Mouse (Mus musculus) kidney, embryonic 14.5 days (tissue): Measurements from ENCODE around the gene Dip2c. TPM values are rescaled to one million over a fixed set of nuclear protein-coding genes. Genes with fewer than 3 reads are reported as not detected.
A peak's percentile ranks its signal among the peaks of the same experiment; 100 is the strongest.

Experiments used
- ATAC-seq: fragments of 200-750 bp; cut with Nextera tagmentation; 2 replicates; pipeline ENCODE4 v1.8.0; 2017; ENCODE audit warnings: moderate number of reproducible peaks, mild to moderate bottlenecking, moderate TSS enrichment, moderate library complexity; ENCODE audit not compliant: low FRiP score, low TSS enrichment
- H3K27ac ChIP-seq: fragments of 300-500 bp; sonication (generic); 2 replicates; pipeline ENCODE4 v1.5.1; 2014; ENCODE audit warnings: low read depth, mild to moderate bottlenecking, low read length, moderate library complexity, mixed read lengths
- H3K27me3 ChIP-seq: fragments of 300-500 bp; sonication (generic); 2 replicates; pipeline ENCODE4 v1.6.1; 2014; ENCODE audit warnings: mild to moderate bottlenecking, low read length; ENCODE audit not compliant: control insufficient read depth, insufficient read depth
- H3K36me3 ChIP-seq: fragments of 300-500 bp; sonication (generic); 2 replicates; pipeline ENCODE4 v1.6.1; 2014; ENCODE audit warnings: low read length, mixed read lengths; ENCODE audit not compliant: control insufficient read depth, insufficient read depth
- H3K4me1 ChIP-seq: fragments of 300-500 bp; sonication (generic); 2 replicates; pipeline ENCODE4 v1.6.1; 2014; ENCODE audit warnings: low read length, mixed read lengths; ENCODE audit not compliant: control insufficient read depth, insufficient read depth
- H3K4me2 ChIP-seq: fragments of 300-500 bp; sonication (generic); replicated peaks from 2 replicates; pipeline ENCODE4 v1.6.1; 2014; ENCODE audit warnings: low read depth, mild to moderate bottlenecking, low read length
- H3K4me3 ChIP-seq: fragments of 300-500 bp; sonication (generic); 2 replicates; pipeline ENCODE4 v1.5.1; 2014; ENCODE audit warnings: mild to moderate bottlenecking, low read length
- H3K9ac ChIP-seq: fragments of 300-500 bp; sonication (generic); 2 replicates; pipeline ENCODE4 v1.6.1; 2014; ENCODE audit warnings: low read depth, mild to moderate bottlenecking, low read length, moderate library complexity
- H3K9me3 ChIP-seq: fragments of 300-500 bp; sonication (generic); 2 replicates; pipeline ENCODE4 v1.6.1; 2016; ENCODE audit warnings: low read length; ENCODE audit not compliant: control insufficient read depth
- WGBS: fragments of 180-500 bp; shearing (Covaris S2); extraction: QIAGEN DNeasy Blood & Tissue Kit; methylation state at CpG from one replicate; pipeline ENCODE4 v1.1.7; 2014; 5-methylcytosine and 5-hydroxymethylcytosine counted together
- polyA plus RNA-seq: library from polyadenylated mRNA; unstranded; fragments of >200 nt; fragmentation: Nextera tagmentation; extraction: Ambion mirVana; gene quantifications from 2 replicates; pipeline ENCODE4 v1.2.1, GENCODE M21; 2014

Dip2c gene
- polyA plus RNA-seq, 1 experiment from 2014 or later: 7.3 TPM

- Histone ChIP-seq H3K4me2 (no peak overlapping the region), H3K27ac (no peak overlapping the region), H3K27me3 (no peaks in the 10 kb centered on the region), H3K9ac (no peak overlapping the region), H3K9me3 (no peaks in the 10 kb centered on the region), H3K4me3 (no peak overlapping the region), H3K4me1 (no peaks in the 10 kb centered on the region), H3K36me3 (no peaks in the 10 kb centered on the region; the same call in 1 of the 2 replicates)
- ATAC-seq: no peak
- 91% methylated on average over 2 of the region's 2 CpGs for WGBS
Measured at GRCm38 (mm10) chr13:9635951-9636350, 359.6 kb downstream of the Dip2c start.

DNA sequence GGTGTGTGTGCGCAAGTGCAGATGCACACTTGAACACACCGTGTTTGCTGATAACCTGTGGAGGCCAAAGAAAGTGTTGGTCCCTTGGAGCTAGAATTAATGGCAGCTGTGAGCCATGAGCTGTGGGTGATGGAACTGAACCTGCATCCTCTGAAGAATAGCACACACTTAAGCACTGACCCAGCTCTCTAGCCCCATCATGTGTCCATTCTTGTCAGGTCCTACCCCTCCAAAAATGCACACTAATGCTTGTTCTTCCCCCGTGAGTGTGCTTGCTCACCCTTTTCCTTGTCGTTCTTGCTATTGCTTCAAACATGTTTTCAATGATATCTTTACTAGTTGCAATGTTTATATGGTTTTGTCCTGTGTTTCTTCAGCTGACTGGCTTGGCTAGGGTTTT is 360.2 kb downstream of the Dip2c start:
- H3K27ac ChIP-seq: no peak overlapping the region
- H3K4me2 ChIP-seq: no peak overlapping the region
- H3K36me3 ChIP-seq: no peaks in the 10 kb centered on the region; the same call in 1 of the 2 replicates
- WGBS: 70% methylated on average over 4 of the region's 4 CpGs
- no peaks in the 10 kb centered on the region for H3K9me3 ChIP-seq
- no peaks in the 10 kb centered on the region for H3K27me3 ChIP-seq
- no peak overlapping the region for H3K9ac ChIP-seq
- no peak overlapping the region for H3K4me3 ChIP-seq
- no peak for ATAC-seq
- H3K4me1 ChIP-seq: no peaks in the 10 kb centered on the region

- WGBS: 66% methylated on average over 3 of the region's 3 CpGs
- ATAC-seq: no peak
Measured at GRCm38 (mm10) chr13:9637949-9638348, 361.6 kb downstream of the Dip2c start.

DNA sequence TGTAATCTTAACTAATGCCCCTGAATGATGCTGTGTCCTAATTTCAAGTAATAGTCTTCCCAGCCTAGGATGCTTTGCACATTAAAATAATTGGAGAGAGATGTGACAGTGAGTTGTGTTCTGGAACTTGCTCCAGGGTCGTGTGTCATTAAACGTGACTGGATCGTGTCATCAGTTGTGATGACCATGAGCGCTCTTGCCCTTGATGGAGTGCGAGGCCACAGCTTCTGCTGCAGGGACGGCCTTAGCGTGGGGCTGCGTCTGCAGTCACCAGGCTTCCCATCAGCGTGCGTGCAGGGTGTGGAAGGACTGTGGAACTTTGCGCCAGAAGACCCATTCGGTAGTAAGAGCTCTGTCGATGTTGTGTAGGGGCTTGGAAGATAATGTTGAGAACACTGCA is 372.4 kb downstream of the Dip2c start:
- Histone ChIP-seq H3K9me3 (no peaks in the 10 kb centered on the region), H3K27ac (no peak overlapping the region), H3K27me3 (no peaks in the 10 kb centered on the region), H3K9ac (no peak overlapping the region), H3K36me3 (no peaks in the 10 kb centered on the region; the same call in 1 of the 2 replicates), H3K4me3 (no peak overlapping the region), H3K4me1 (no peaks in the 10 kb centered on the region), H3K4me2 (no peak overlapping the region)
- 87% methylated on average over 13 of the region's 13 CpGs for WGBS
- ATAC-seq: no peak

More at GRCm38 (mm10) chr13:9637949-9638348, 361.6 kb downstream of the Dip2c start:
- H3K27me3 ChIP-seq: no peaks in the 10 kb centered on the region
- no peak overlapping the region for H3K4me2 ChIP-seq
- H3K27ac ChIP-seq: no peak overlapping the region
- H3K9me3 ChIP-seq: no peaks in the 10 kb centered on the region
- no peaks in the 10 kb centered on the region for H3K4me1 ChIP-seq
- no peaks in the 10 kb centered on the region; the same call in 1 of the 2 replicates for H3K36me3 ChIP-seq
- no peak overlapping the region for H3K9ac ChIP-seq
- no peak overlapping the region for H3K4me3 ChIP-seq

DNA sequence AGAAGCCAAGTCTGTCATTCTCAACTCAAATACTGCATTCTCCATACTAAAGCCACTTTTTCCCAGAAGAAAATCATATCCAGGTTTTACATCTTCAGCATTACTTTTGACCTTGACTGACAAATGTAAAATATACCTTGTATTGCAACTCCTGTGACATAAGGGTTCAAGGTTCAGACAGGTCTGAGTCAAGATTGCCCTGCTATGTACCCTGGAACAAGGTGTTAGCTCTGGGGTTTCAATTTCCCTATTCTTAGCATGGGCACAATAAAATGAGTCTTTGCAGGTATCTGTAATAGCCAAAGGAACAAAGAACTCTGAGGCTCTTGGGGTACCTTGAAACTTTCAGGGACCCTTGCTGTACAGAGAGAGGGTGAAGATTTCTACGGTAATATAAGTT is 373.6 kb downstream of the Dip2c start:
- Histone ChIP-seq H3K9ac (no peak overlapping the region), H3K4me1 (no peaks in the 10 kb centered on the region), H3K9me3 (no peaks in the 10 kb centered on the region), H3K4me3 (no peak overlapping the region), H3K27me3 (no peaks in the 10 kb centered on the region), H3K4me2 (no peak overlapping the region), H3K36me3 (no peaks in the 10 kb centered on the region; the same call in 1 of the 2 replicates), H3K27ac (no peak overlapping the region)
- no peak for ATAC-seq
- 91% methylated on average over 1 of the region's 1 CpGs for WGBS

- Histone ChIP-seq H3K4me3 (no peak overlapping the region), H3K4me1 (no peaks in the 10 kb centered on the region), H3K9me3 (no peaks in the 10 kb centered on the region), H3K9ac (no peak overlapping the region), H3K4me2 (no peak overlapping the region), H3K27me3 (no peaks in the 10 kb centered on the region), H3K27ac (no peak overlapping the region), H3K36me3 (peaks cover 3% of the 10 kb centered on the region; the same call in 1 of the 2 replicates)
- no peak for ATAC-seq
Measured at GRCm38 (mm10) chr13:9650580-9650979, 374.3 kb downstream of the Dip2c start.

DNA sequence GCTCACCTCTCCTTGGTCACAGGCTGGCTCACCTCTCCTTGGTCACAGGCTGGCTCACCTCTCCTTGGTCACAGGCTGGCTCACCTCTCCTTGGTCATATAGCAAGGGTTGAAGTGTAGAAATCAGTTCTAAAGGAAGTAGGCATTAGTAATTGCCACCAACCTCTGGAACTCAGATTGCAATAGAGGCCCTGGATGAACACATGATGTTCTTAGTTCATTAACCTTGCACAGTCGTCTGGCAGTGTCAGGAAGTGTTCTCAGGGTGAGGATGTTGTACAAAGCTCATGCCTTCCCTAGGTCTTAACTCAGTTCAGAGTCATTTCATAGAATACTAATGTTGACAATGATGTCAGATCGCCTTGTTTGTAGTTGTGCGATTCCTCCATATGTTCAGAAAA is 376.7 kb downstream of the Dip2c start:
- Histone ChIP-seq H3K36me3 (peaks cover 9% of the 10 kb centered on the region; the same call in 1 of the 2 replicates), H3K9me3 (no peaks in the 10 kb centered on the region), H3K4me3 (no peak overlapping the region), H3K9ac (no peak overlapping the region), H3K4me1 (no peaks in the 10 kb centered on the region), H3K27ac (no peak overlapping the region), H3K27me3 (no peaks in the 10 kb centered on the region), H3K4me2 (no peak overlapping the region)
- ATAC-seq: no peak
- 79% methylated on average over 3 of the region's 3 CpGs for WGBS

DNA sequence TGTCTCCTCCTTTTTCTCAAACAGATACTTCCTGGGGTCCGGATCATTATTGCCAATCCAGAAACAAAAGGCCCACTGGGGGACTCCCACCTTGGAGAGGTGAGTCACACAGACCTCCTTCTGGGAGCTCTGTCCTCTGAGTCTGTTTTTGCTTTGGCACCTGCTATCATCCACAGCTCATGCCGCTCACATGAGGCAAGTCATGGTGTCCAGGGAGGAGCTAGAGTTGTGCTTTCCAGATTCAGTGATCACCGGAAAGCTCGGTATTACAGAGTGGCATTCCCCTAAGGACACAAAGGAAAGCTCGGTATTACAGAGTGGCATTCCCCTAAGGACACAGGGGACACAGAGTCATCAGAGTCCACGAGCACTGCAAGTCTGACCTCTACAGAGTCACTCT is 380.3 kb downstream of the Dip2c start:
- Histone ChIP-seq H3K36me3 (peaks cover 14% of the 10 kb centered on the region; the same call in 1 of the 2 replicates), H3K27me3 (no peaks in the 10 kb centered on the region), H3K9me3 (no peaks in the 10 kb centered on the region), H3K4me1 (no peaks in the 10 kb centered on the region), H3K9ac (no peak overlapping the region), H3K4me2 (no peak overlapping the region), H3K27ac (no peak overlapping the region), H3K4me3 (no peak overlapping the region)
- no peak for ATAC-seq
- WGBS: 91% methylated on average over 6 of the region's 6 CpGs

- ATAC-seq: peak; percentile 66; the same call in 1 of the 2 replicates
- Histone ChIP-seq H3K9ac (no peak overlapping the region), H3K36me3 (peaks cover 11% of the 10 kb centered on the region; the same call in 1 of the 2 replicates), H3K27ac (no peak overlapping the region), H3K4me2 (no peak overlapping the region), H3K4me3 (no peak overlapping the region), H3K9me3 (no peaks in the 10 kb centered on the region), H3K4me1 (no peaks in the 10 kb centered on the region), H3K27me3 (no peaks in the 10 kb centered on the region)
- WGBS: 19% methylated on average over 1 of the region's 1 CpGs
Measured at GRCm38 (mm10) chr13:9660711-9661110, 384.4 kb downstream of the Dip2c start.
